Mouse (Mus musculus) midbrain, postnatal 0 days (tissue): ENCODE results near the gene Ppp5c. TPM values are rescaled to one million over a fixed set of nuclear protein-coding genes. Genes with fewer than 3 reads are reported as not detected.

Source experiments
- ATAC-seq: fragments of 200-750 bp; cut with Nextera tagmentation; 2 replicates; pipeline ENCODE4 v1.8.0; 2017; ENCODE audit warnings: moderate number of reproducible peaks, mild to moderate bottlenecking, moderate TSS enrichment, moderate library complexity; ENCODE audit not compliant: low FRiP score
- DNase-seq: peaks from one replicate; pipeline ENCODE4 v3.0.0-alpha.2; 2015; ENCODE audit warnings: low spot score
- H3K27ac ChIP-seq: fragments of 300-500 bp; sonication (generic); 2 replicates; pipeline ENCODE4 v1.5.1; 2014; ENCODE audit warnings: low read depth, mild to moderate bottlenecking, low read length, mixed read lengths
- H3K27me3 ChIP-seq: fragments of 300-500 bp; sonication (generic); 2 replicates; pipeline ENCODE4 v1.6.1; 2014; ENCODE audit warnings: low read length, control low read depth, mixed read lengths; ENCODE audit not compliant: insufficient read depth
- H3K36me3 ChIP-seq: fragments of 300-500 bp; sonication (generic); 2 replicates; pipeline ENCODE4 v1.6.1; 2014; ENCODE audit warnings: low read length, control low read depth, mixed read lengths; ENCODE audit not compliant: insufficient read depth
- H3K4me1 ChIP-seq: fragments of 300-500 bp; sonication (generic); 2 replicates; pipeline ENCODE4 v1.6.1; 2014; ENCODE audit warnings: mild to moderate bottlenecking, control low read depth, antibody characterized with exemption, low read length, mixed read lengths; ENCODE audit not compliant: insufficient read depth
- H3K4me2 ChIP-seq: fragments of 300-500 bp; sonication (generic); 2 replicates; pipeline ENCODE4 v1.6.1; 2014; ENCODE audit warnings: low read depth, mild to moderate bottlenecking, low read length, mixed read lengths; ENCODE audit not compliant: poor library complexity, severe bottlenecking
- H3K4me3 ChIP-seq: fragments of 300-500 bp; sonication (generic); 2 replicates; pipeline ENCODE4 v1.5.1; 2014; ENCODE audit warnings: low read depth, mild to moderate bottlenecking, low read length, moderate library complexity
- H3K9ac ChIP-seq: fragments of 300-500 bp; sonication (generic); replicated peaks from 2 replicates; pipeline ENCODE4 v1.6.1; 2014; ENCODE audit warnings: mild to moderate bottlenecking, low read length, moderate library complexity, mixed read lengths; ENCODE audit not compliant: poor library complexity, severe bottlenecking
- H3K9me3 ChIP-seq: fragments of 300-500 bp; sonication (generic); 2 replicates; pipeline ENCODE4 v1.6.1; 2016; ENCODE audit warnings: low read length, control low read depth
- CTCF ChIP-seq: IDR thresholded peaks from 2 replicates; pipeline ENCODE4 v1.5.1; 2016; ENCODE audit warnings: antibody characterized with exemption, mild to moderate bottlenecking
- WGBS: fragments of 180-500 bp; shearing (Covaris S2); extraction: QIAGEN DNeasy Blood & Tissue Kit; methylation state at CpG from one replicate; pipeline ENCODE4 v1.1.7; 2014; 5-methylcytosine and 5-hydroxymethylcytosine counted together
- polyA plus RNA-seq: library from polyadenylated mRNA; unstranded; fragments of >200 nt; fragmentation: Nextera tagmentation; extraction: Ambion mirVana; gene quantifications from 2 replicates; pipeline ENCODE4 v1.2.1, GENCODE M21; 2015
- total RNA-seq: library from RNA; depleted of rRNA; stranded (reverse); fragments of >200 nt; gene quantifications from 2 replicates; pipeline ENCODE4 v1.2.3, GENCODE M21; 2014

The Ppp5c gene
- total and polyA plus RNA-seq, 2 experiments from 2014 or later, result 61.0 to 144 TPM

DNA sequence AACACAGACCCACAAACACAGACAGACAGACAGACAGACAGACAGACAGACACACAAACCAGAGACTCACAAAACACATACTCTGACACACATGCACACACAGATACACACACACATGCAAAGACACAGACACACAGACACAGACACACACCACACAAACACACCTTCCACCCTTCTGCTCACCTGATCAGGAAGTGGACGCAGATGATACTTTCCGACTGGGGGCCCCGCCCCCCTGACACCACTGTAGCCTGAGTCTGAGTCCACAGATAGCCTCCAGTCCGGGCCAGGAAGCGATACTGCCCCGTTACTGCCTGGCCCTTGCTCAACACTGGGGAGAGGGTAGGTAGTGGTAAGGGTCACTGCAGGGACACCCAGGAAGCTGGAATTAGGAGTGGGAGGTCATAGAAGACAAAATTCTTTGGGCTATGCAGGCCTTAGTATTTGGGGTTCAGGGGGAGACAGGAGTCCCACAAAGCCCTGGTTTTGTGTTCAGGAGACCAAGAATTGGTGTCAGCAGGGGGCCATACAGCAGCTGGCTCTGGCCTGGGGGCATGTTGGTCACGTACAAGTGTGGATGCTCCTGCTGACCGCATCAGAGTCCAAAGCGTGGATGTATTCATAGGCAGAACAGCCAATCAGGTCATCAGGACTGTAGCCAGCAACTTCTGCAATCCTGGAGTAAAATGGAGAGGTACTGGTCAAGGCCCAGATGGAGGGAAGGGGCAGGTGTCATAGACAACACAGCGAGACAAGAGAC lies 20.9 kb upstream of the Ppp5c start:
- WGBS, result 91% methylated on average over 10 of the region's 10 CpGs
- no peak for DNase-seq
- H3K4me2 ChIP-seq, result no peak overlapping the region
- H3K9me3 ChIP-seq, result no peaks in the 10 kb centered on the region
- H3K27ac ChIP-seq, result no peak overlapping the region
- H3K4me3 ChIP-seq, result no peak overlapping the region
- no peaks in the 10 kb centered on the region for H3K27me3 ChIP-seq
- ATAC-seq, result no peak
- no peaks in the 10 kb centered on the region for H3K4me1 ChIP-seq
- no peak for TF ChIP-seq CTCF
- 0 out of 2 replicates have a peak, but pooled peaks cover 4% of the 10 kb centered on the region for H3K36me3 ChIP-seq
- no peak overlapping the region for H3K9ac ChIP-seq

DNA sequence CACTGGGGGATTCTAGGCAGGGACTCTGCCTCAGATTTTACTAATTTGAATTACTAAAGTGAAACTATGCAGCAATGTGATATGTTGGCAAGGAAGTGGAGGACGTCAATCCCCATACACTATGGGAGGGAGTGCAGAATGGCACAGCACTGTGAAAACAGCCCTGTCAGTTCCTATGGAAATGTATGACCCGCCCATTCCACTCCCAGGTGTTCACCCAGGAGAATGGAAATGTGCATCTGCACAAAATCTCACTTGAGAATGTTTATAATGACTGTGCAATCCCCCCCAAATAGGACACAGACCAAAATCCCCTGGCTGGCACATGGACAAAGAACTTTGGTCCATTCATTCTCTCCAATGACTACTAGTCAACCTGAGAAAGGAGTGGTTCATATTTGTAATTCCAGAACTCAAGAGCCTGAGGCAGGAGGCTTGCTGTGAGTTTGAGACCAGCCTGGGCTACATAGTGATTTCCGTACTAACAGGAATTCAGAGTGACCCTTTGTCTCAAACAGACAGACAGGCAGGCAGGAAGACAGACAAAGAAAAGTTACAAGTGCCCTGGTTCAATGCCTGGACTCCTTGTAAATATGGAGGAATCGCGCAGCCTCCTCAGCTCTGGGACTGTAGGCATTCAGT lies 19.4 kb upstream of the Ppp5c start:
- 68% methylated on average over 5 of the region's 5 CpGs for WGBS
- no peak for ATAC-seq

DNA sequence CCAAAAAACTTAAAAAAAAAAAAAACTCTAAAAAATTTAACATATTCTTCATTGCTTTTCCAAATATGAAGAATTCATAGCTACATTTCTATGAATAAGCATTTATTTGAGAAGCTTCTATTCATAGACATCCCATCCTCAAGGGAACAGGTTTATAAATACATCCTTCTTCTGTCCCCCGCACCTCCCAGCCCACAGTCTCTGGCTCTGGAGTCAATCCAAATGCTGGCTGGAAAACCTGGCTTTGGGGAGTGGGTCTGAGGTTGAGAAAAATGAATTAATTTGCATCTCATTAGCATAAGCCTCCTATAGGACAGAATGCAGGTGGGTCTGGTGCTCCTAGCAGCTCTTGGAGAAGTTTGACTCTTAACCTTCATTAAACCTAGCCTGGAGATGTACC lies 18.0 kb upstream of the Ppp5c start:
- H3K4me1 ChIP-seq, result no peaks in the 10 kb centered on the region
- no peak overlapping the region for H3K9ac ChIP-seq
- no peaks in the 10 kb centered on the region for H3K27me3 ChIP-seq
- no peak for ATAC-seq
- no peak overlapping the region for H3K4me3 ChIP-seq
- no peak for TF ChIP-seq CTCF
- 41% methylated on average over 1 of the region's 1 CpGs for WGBS
- H3K27ac ChIP-seq, result no peak overlapping the region
- 0 out of 2 replicates have a peak, but pooled peaks cover 5% of the 10 kb centered on the region for H3K36me3 ChIP-seq
- H3K9me3 ChIP-seq, result no peaks in the 10 kb centered on the region
- H3K4me2 ChIP-seq, result no peak overlapping the region
- peak; percentile 41 for DNase-seq

More for the DNA sequence above, 19.4 kb upstream of the Ppp5c start:
- no peaks in the 10 kb centered on the region for H3K9me3 ChIP-seq
- no peak for TF ChIP-seq CTCF
- no peaks in the 10 kb centered on the region for H3K4me1 ChIP-seq
- no peaks in the 10 kb centered on the region for H3K27me3 ChIP-seq
- 0 out of 2 replicates have a peak, but pooled peaks cover 5% of the 10 kb centered on the region for H3K36me3 ChIP-seq
- H3K9ac ChIP-seq, result no peak overlapping the region
- H3K4me2 ChIP-seq, result no peak overlapping the region
- no peak for DNase-seq
- no peak overlapping the region for H3K27ac ChIP-seq
- H3K4me3 ChIP-seq, result no peak overlapping the region

DNA sequence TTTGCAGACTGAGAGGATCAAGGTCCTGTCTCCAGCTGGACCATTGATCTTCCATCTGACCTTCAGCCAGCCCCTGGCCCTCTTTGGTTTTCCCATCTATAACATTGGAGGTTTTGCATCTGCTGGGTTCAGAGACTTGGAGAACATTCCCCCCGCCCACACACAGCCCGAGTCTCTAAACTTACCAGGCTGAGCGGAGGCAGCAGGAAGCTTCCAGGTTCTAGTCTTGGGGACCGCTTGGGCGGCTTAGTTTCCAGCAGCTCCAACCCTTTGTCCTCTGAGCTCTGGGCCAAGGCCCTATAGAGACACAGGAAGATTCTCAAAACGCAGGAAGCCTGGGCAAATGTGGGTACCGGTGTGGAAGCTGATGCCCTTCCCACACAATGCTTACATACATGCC lies 11.6 kb upstream of the Ppp5c start:
- H3K4me1 ChIP-seq, result no peaks in the 10 kb centered on the region
- H3K4me3 ChIP-seq, result no peak overlapping the region
- TF ChIP-seq CTCF, result no peak
- H3K27me3 ChIP-seq, result no peaks in the 10 kb centered on the region
- ATAC-seq (no peak), DNase-seq (no peak)
- WGBS, result 96% methylated on average over 7 of the region's 7 CpGs
- no peaks in the 10 kb centered on the region for H3K9me3 ChIP-seq
- 0 out of 2 replicates have a peak, but pooled peaks cover 12% of the 10 kb centered on the region for H3K36me3 ChIP-seq
- H3K4me2 ChIP-seq, result no peak overlapping the region
- H3K9ac ChIP-seq, result no peak overlapping the region
- no peak overlapping the region for H3K27ac ChIP-seq

DNA sequence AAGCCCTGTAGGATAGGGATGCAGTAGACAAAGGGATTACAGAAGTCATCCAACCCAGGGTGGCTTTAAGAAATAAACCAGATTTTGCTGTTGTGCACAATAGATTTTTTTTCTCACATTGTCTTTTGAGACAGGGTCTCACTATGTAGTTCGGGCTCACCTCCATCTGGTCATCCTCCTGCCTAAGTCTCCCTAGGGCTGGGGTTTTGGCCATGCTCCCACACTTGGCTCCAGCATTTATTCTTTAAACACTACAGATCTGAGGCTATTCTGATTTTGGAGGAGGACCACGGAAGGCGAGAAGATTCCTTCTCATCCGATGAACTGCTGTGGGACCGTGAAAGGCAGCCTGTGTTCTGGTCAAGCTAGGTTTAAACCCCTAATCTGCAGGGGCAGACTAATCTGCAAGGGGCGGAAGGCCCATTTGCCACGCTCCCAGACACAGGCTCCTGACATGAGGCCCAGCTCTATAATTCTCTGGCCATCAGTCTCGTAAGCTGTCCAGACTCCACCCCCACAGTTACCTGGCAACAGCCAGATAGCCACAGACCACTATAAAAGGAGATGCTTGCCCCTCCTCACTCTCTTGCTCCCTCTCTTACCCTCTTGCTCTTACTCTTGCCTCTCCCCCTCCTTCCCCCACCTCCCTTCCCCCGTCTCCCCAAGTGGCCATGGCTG lies 10.4 kb upstream of the Ppp5c start:
- H3K9me3 ChIP-seq, result no peaks in the 10 kb centered on the region
- H3K4me1 ChIP-seq, result no peaks in the 10 kb centered on the region
- no peak overlapping the region for H3K9ac ChIP-seq
- WGBS, result 21% methylated on average over 9 of the region's 9 CpGs
- H3K27ac ChIP-seq, result no peak overlapping the region
- no peak for TF ChIP-seq CTCF
- no peak overlapping the region for H3K4me2 ChIP-seq
- H3K27me3 ChIP-seq, result no peaks in the 10 kb centered on the region
- no peak overlapping the region for H3K4me3 ChIP-seq
- DNase-seq (peak; percentile 74), ATAC-seq (0 out of 2 replicates have a peak, but pooled peaks have one; percentile 57)
- H3K36me3 ChIP-seq, result 0 out of 2 replicates have a peak, but pooled peaks cover 6% of the 10 kb centered on the region
